Mouse (Mus musculus) retina, postnatal 7 days (tissue): ENCODE data around the gene Pacs1.
A peak's percentile ranks its signal among the peaks of the same experiment; 100 is the strongest.
"Not testable (repeated sequence)": the region's sequence is repeated elsewhere in the genome, so short reads cannot be mapped to it uniquely, and the experiment has no call there.

Experiments
- DNase-seq: peaks from one replicate; pipeline ENCODE4 v3.0.0-alpha.2; 2012; ENCODE audit warnings: low read depth, low spot score

Gene Pacs1

GRCm38 (mm10) chr19:5268017-5268416 lies 4.9 kb downstream of the Pacs1 start:
- no peak for DNase-seq

DNA sequence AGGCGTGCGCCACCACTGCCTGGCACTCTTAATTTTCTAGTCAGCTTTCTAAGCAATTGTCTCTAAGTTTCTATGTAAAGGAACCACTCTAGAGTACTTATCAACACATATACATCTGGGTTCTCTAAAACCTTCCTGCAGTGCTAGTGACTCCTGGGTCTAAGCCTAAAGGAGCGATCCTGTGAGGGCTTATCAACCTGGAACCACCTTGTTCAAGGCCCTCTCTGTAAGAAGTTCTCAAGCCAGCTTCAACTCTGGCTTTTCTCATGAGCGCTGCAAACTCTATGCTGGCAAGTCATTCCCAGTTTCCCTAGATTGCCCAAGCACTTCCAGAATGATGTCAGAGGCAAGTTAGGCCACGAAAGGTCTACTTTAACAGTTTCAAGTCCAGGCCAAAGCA lies 5.9 kb downstream of the Pacs1 start:
- DNase-seq, result no peak

- DNase-seq, result no peak
Measured at GRCm38 (mm10) chr19:5257140-5257539, 15.8 kb downstream of the Pacs1 start.

- DNase-seq, result not testable (repeated sequence)
Measured at GRCm38 (mm10) chr19:5236981-5237380, 35.9 kb downstream of the Pacs1 start.

DNA sequence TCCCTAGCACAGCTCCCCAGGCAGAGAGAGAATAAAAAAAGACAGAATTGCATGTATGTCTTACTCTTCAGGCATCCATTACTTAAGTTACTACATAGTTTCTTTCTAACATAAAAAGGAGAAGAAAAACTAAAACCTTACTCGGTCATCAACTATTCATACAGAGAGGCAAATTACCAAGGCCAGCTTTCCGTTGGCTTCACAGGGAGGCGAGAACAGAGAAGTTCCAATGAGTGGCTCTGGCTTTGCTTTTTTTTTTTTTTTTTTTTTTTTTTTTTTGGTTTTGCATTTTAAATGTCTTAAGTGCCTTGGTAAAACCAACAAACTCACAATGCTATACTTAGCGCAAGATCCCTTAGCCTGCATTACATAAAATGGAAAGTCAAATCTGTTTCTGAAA lies 40.2 kb downstream of the Pacs1 start:
- DNase-seq, result no peak

GRCm38 (mm10) chr19:5230110-5230509 lies 42.8 kb downstream of the Pacs1 start:
- DNase-seq, result no peak

DNA sequence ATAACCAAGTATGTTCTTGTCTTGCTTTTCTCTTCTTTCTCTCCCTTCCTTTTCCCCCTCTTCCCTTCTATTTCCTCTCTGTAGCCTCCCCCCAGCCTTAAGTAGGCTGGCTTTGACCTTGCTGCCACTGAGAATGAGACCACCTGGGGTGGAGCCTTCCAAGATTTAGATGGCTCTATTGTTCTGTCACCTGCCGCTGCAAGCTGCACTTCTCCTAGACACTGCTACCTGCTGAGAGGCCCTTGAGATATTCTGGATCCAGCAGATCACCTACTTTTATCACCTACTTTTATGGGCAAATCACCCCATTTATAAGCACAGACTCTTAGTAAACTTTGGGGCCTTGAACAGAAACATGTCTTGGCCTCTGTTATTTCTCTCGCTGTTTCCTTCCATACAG lies 48.3 kb downstream of the Pacs1 start:
- DNase-seq, result no peak

- no peak for DNase-seq
Measured at GRCm38 (mm10) chr19:5224077-5224476, 48.8 kb downstream of the Pacs1 start.

DNA sequence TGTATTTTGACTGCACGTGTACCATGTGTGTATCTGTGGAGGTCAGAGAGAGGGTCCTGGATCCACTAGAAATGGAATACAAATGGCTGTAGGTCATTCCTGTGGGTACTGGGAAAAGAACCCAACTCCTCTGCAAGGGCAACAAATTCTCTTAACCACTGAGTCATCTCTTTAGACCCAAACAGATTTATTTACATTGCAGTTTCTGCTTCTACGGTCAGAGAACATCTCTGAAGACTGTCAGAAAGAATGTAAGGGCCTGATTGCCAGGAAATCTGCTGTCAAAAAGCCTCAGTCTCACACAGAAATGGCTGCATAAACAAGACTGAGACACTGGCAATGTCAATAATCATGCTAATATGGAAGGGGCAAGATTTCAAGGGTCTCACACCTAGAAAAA lies 51.0 kb downstream of the Pacs1 start:
- DNase-seq, result no peak

GRCm38 (mm10) chr19:5221219-5221723 lies 51.6 kb downstream of the Pacs1 start:
- DNase-seq, result not testable (repeated sequence)

DNA sequence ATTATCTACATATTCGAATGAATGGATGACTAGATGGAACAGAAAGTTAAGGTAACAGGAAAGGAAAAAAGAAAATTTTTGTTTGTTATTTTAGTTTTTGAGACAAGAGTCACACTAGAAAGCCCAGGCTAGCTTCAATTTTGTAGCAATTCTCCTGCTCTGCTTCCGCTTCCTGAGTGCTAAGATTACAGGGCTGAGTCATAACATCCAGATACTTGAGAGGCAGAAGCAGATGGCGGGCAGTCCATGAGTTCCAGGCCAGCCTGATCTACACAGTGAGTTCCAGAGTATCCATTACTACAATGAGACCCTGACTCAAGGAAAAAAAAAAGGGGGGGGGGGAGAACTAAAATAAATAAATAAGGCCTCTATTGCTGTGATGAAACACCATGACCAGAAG lies 52.5 kb downstream of the Pacs1 start:
- DNase-seq, result no peak

DNA sequence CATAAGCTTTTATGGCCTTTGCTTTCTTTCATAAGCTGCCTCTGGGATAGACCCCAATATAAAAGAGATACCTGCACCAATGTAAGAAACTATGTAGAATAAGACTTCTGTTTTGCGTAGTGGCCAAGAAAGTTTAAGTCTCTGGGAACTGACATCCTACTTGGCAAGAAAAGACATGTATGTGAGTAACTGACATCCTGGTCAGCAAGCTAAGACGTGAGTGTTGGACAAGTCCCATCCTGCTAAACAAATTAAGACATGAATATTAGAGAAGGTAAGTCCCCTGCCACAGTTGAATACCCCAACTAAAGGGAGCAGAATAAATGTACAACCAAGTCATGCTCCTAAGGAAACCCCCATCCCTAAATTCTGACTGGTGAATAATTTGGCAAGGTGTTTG lies 71.2 kb downstream of the Pacs1 start:
- no peak for DNase-seq

- not testable (repeated sequence) for DNase-seq
Measured at GRCm38 (mm10) chr19:5200617-5201016, 72.3 kb downstream of the Pacs1 start.

DNA sequence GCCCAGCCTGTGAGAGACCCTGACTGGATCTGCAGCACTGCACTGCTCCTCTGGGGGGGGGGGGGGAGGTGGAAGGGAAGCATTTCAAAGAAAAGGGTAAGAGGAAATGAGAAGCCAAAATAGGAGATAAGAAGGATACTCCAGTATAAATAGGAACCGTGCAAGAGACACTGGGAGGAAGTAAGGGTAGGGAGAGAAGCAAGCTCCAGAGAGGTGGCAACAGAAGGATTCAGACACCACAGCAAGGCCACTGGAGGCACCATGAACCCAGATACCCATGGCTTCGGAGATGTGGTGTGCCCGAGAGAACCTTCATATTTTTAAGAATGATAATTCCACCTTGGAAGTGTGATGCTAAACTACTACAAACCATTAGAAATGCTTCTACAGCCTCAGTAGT lies 74.4 kb downstream of the Pacs1 start:
- DNase-seq, result no peak

GRCm38 (mm10) chr19:5195417-5196035 lies 77.4 kb downstream of the Pacs1 start:
- DNase-seq, result peak; percentile 57

- no peak for DNase-seq
Measured at GRCm38 (mm10) chr19:5192397-5192796, 80.5 kb downstream of the Pacs1 start.

DNA sequence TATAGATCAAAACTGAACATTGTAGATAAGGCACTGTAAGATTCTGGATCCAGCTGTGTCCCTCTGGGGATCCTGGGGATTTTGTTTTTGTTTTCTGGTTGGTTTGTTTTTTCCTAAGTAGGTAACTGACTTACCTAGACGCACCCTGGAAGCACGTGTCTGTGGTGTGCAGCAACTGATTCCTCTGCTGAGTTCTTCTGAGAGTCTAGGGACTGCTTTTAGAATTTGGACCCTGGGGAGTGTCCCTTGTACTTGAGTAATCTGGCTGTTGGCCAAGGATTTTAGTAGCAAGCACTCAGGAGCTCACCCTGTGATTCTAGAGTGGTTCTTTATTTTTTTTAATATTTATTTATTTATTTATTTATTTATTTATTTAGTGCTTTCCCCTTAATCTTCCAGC lies 85.5 kb downstream of the Pacs1 start:
- DNase-seq, result no peak

GRCm38 (mm10) chr19:5181926-5182325 lies 91.0 kb downstream of the Pacs1 start:
- DNase-seq, result peak; percentile 25

DNA sequence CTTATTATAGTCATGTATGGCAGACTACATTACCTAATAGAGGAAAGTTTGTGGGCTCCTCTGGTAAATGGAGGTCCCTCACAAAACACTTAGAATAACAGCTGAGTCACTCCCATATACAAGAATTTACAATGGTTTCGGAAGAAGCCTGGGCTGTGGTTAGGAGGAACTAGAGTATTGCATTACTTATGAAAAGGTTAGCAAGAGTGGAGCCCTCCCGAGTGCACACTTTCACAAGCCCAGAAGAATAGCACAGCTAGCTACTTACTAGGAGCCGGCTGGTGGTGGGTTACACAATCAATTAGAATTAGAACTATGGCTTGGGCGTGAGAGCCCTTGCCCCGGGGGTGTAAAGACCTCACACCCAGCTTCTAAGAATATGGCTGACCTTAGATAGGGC lies 94.3 kb downstream of the Pacs1 start:
- DNase-seq, result no peak

DNA sequence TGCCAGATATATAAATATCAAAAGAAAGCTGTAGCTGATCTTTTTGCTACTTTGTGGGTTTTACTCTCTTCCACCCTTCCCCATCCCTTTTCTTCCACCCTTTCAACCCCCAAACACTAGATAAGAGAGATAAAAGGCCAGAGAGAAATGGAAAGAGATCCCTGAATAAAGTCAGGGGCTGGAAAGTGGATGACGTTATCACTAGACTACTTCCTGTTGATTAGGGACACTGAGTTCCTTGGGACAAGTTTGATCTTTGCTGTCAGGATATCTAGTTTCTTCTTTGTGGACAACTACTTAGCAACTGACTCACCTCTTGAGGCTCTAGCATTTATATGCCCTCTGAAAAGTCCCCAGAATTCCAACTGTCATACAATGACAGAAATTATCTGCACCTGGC lies 102.5 kb downstream of the Pacs1 start:
- DNase-seq, result no peak

DNA sequence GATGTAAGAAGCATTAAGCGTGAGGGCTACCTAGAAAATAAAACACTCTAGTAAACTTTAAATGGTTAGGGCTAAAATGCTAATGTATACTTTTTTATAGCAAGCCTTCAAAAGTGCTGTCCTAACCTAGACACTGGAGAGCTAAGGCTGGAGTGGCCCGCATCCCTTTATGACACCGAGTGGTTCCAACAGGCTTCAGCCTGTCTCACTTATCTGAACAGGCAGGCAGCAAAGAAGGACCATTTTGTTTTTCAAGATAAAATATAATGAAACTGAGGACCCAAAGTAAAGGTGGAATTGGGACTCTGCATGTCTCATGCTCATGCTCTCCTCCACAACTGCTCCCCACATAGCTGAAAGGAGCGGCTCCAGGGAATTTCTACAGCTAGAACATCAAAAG lies 105.4 kb downstream of the Pacs1 start:
- DNase-seq, result no peak

DNA sequence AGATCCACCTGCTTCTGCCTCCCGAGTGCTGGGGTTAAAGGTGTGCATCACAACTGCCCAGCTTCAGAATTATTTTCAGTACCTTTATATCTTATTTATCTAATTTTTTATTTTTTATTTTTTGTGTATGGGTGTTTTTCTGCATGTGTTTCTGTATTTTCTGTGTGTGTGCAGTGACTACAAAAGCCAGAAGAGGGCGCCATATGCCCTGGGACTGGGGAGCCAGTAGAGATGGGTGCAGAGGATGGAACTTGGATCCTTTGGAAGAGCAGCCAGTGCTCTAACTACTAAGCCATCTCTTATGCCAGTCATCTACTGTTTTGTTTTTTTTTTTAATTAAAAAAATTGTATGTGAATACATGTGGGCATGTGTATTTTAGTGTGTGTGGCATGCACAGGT lies 108.5 kb downstream of the Pacs1 start:
- DNase-seq, result peak; percentile 14

DNA sequence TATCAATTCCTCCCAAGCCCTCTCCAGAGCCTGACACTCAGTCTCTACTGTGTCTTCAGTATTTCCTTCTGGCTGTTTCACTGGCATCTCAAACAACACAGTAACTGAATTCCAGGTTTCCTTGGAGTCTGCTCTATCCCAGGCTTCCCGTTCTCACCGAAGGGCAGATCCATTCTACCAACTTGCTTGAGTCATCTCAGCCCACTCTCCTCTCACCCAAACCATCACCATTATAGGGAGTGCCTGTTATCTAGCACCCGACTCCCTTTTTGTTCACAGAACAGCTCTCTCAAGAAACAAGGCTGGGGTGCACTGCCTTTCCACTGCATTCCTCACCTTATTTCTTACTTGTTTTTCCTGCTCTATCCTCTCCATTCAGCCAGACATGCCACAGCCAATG lies 111.0 kb downstream of the Pacs1 start:
- DNase-seq, result no peak

DNA sequence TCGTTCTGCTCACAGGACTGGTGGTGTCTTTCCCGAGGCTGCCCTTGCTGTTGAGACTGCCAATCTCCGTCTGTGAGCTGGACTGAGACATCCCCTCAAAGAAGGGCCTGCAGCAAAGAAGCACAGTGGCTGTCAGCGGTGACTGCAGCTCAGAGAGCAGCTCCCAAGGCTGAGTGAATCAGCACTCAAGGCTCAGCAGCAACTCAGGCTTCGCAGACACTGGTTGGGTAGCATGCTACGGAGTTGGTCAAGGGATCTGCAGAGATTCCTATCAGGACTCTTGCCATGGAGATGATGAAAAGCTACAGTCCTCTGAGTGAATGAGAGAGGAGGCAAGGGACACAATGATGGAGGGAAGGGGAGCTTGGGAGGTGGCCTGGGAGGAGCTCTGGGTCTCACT lies 120.7 kb downstream of the Pacs1 start:
- DNase-seq, result no peak
